Mouse (Mus musculus): ENCODE measurements around the gene Prcd. TPM values are rescaled to one million over a fixed set of nuclear protein-coding genes. Genes with fewer than 3 reads are reported as not detected.

Gene Prcd
- total and polyA plus RNA-seq, 2 experiments from 2014 or later, result 2.5 TPM; not detected in 1

GRCm38 (mm10) chr11:116657311-116658223, 4.2 kb downstream of the Prcd start:
- Histone ChIP-seq H3K36me3 (replicated peaks; ENCODE audit: control insufficient read depth, insufficient read depth, low read length) (no peaks in the 10 kb centered on the region), H3K27ac (ENCODE audit: low read depth) (peak overlapping the region; percentile 85), H3K4me2 (ENCODE audit: low read depth, low read length) (peak overlapping the region; percentile 56), H3K9me3 (replicated peaks; ENCODE audit: control insufficient read depth, low read length) (no peaks in the 10 kb centered on the region), H3K4me3 (ENCODE audit: low read depth, low read length) (peak overlapping the region; percentile 33), H3K4me1 (ENCODE audit: control insufficient read depth, insufficient read depth) (peaks cover 30% of the 10 kb centered on the region), H3K27me3 (ENCODE audit: control insufficient read depth, insufficient read depth, low read length) (peaks cover 25% of the 10 kb centered on the region), H3K9ac (replicated peaks; ENCODE audit: low read depth, low read length) (peak overlapping the region; percentile 36; the same call in 1 of the 2 replicates)
- DNase-seq (ENCODE audit: low spot score) (peak; percentile 98), ATAC-seq (ENCODE audit: insufficient read depth, low read depth) (peak; percentile 92)
- WGBS, result 14% methylated on average over 21 of the region's 22 CpGs
- TF ChIP-seq EP300 (IDR thresholded peaks at IDR 0.05; ENCODE audit: low read depth), result no peak
- TF ChIP-seq CTCF (IDR thresholded peaks at IDR 0.05; ENCODE audit: low read depth), result peak; percentile 37

GRCm38 (mm10) chr11:116658238-116658637, 4.9 kb downstream of the Prcd start:
- Histone ChIP-seq H3K4me1 (ENCODE audit: control insufficient read depth, insufficient read depth) (peaks cover 35% of the 10 kb centered on the region), H3K4me3 (ENCODE audit: low read depth, low read length) (no peak overlapping the region), H3K4me2 (ENCODE audit: low read depth, low read length) (no peak overlapping the region), H3K27me3 (ENCODE audit: control insufficient read depth, insufficient read depth, low read length) (peaks cover 21% of the 10 kb centered on the region), H3K27ac (ENCODE audit: low read depth) (peak overlapping the region; percentile 85; the same call in 1 of the 2 replicates), H3K9ac (replicated peaks; ENCODE audit: low read depth, low read length) (no peak overlapping the region), H3K9me3 (replicated peaks; ENCODE audit: control insufficient read depth, low read length) (no peaks in the 10 kb centered on the region), H3K36me3 (replicated peaks; ENCODE audit: control insufficient read depth, insufficient read depth, low read length) (no peaks in the 10 kb centered on the region)
- TF ChIP-seq EP300 (IDR thresholded peaks at IDR 0.05; ENCODE audit: low read depth) (no peak), CTCF (IDR thresholded peaks at IDR 0.05; ENCODE audit: low read depth) (no peak)
- DNase-seq (ENCODE audit: low spot score), result no peak
- 69% methylated on average over 10 of the region's 10 CpGs for WGBS
- no peak; the same call in 1 of the 2 replicates for ATAC-seq (ENCODE audit: insufficient read depth, low read depth)

- Histone ChIP-seq H3K27ac (ENCODE audit: low read depth) (no peak overlapping the region), H3K4me2 (ENCODE audit: low read depth, low read length) (no peak overlapping the region), H3K4me3 (ENCODE audit: low read depth, low read length) (no peak overlapping the region), H3K36me3 (replicated peaks; ENCODE audit: control insufficient read depth, insufficient read depth, low read length) (no peaks in the 10 kb centered on the region), H3K4me1 (ENCODE audit: control insufficient read depth, insufficient read depth) (peaks cover 32% of the 10 kb centered on the region), H3K27me3 (ENCODE audit: control insufficient read depth, insufficient read depth, low read length) (peaks cover 13% of the 10 kb centered on the region; the same call in 1 of the 2 replicates), H3K9ac (replicated peaks; ENCODE audit: low read depth, low read length) (no peak overlapping the region), H3K9me3 (replicated peaks; ENCODE audit: control insufficient read depth, low read length) (no peaks in the 10 kb centered on the region)
- DNase-seq (ENCODE audit: low spot score) (no peak), ATAC-seq (ENCODE audit: insufficient read depth, low read depth) (no peak)
- 80% methylated on average over 15 of the region's 15 CpGs for WGBS
- no peak for TF ChIP-seq CTCF (IDR thresholded peaks at IDR 0.05; ENCODE audit: low read depth)
- TF ChIP-seq EP300 (IDR thresholded peaks at IDR 0.05; ENCODE audit: low read depth), result no peak
Measured at GRCm38 (mm10) chr11:116659027-116659621, 5.8 kb downstream of the Prcd start.

GRCm38 (mm10) chr11:116660181-116660580, 6.8 kb downstream of the Prcd start:
- ATAC-seq (ENCODE audit: insufficient read depth, low read depth) (no peak), DNase-seq (ENCODE audit: low spot score) (no peak)
- H3K27ac ChIP-seq (ENCODE audit: low read depth), result no peak overlapping the region
- 0 out of 2 replicates have a peak, but pooled peaks cover 4% of the 10 kb centered on the region for H3K27me3 ChIP-seq (ENCODE audit: control insufficient read depth, insufficient read depth, low read length)
- 43% methylated on average over 9 of the region's 9 CpGs for WGBS
- H3K36me3 ChIP-seq (replicated peaks; ENCODE audit: control insufficient read depth, insufficient read depth, low read length), result no peaks in the 10 kb centered on the region
- no peak overlapping the region for H3K4me2 ChIP-seq (ENCODE audit: low read depth, low read length)
- no peak overlapping the region for H3K9ac ChIP-seq (replicated peaks; ENCODE audit: low read depth, low read length)
- no peaks in the 10 kb centered on the region for H3K9me3 ChIP-seq (replicated peaks; ENCODE audit: control insufficient read depth, low read length)
- H3K4me3 ChIP-seq (ENCODE audit: low read depth, low read length), result no peak overlapping the region
- peaks cover 30% of the 10 kb centered on the region for H3K4me1 ChIP-seq (ENCODE audit: control insufficient read depth, insufficient read depth)
- TF ChIP-seq EP300 (IDR thresholded peaks at IDR 0.05; ENCODE audit: low read depth), result no peak
- no peak for TF ChIP-seq CTCF (IDR thresholded peaks at IDR 0.05; ENCODE audit: low read depth)

GRCm38 (mm10) chr11:116661291-116661947, 8.1 kb downstream of the Prcd start:
- no peak for TF ChIP-seq EP300 (IDR thresholded peaks at IDR 0.05; ENCODE audit: low read depth)
- no peak for TF ChIP-seq CTCF (IDR thresholded peaks at IDR 0.05; ENCODE audit: low read depth)
- Histone ChIP-seq H3K4me2 (ENCODE audit: low read depth, low read length) (no peak overlapping the region), H3K9ac (replicated peaks; ENCODE audit: low read depth, low read length) (no peak overlapping the region), H3K27ac (ENCODE audit: low read depth) (no peak overlapping the region), H3K4me1 (ENCODE audit: control insufficient read depth, insufficient read depth) (peaks cover 30% of the 10 kb centered on the region), H3K9me3 (replicated peaks; ENCODE audit: control insufficient read depth, low read length) (no peaks in the 10 kb centered on the region), H3K36me3 (replicated peaks; ENCODE audit: control insufficient read depth, insufficient read depth, low read length) (no peaks in the 10 kb centered on the region), H3K4me3 (ENCODE audit: low read depth, low read length) (no peak overlapping the region), H3K27me3 (ENCODE audit: control insufficient read depth, insufficient read depth, low read length) (0 out of 2 replicates have a peak, but pooled peaks cover 4% of the 10 kb centered on the region)
- no peak for DNase-seq (ENCODE audit: low spot score)
- 24% methylated on average over 13 of the region's 13 CpGs for WGBS
- no peak for ATAC-seq (ENCODE audit: insufficient read depth, low read depth)
